Mouse (Mus musculus): ENCODE measurements around the gene Olfml1. TPM values are rescaled to one million over a fixed set of nuclear protein-coding genes. Genes with fewer than 3 reads are reported as not detected.

Olfml1 gene
- 17.1 and 19.6 TPM in 2 replicates for polyA plus RNA-seq (2015; fragmentation: Nextera tagmentation; extraction: Ambion mirVana)

- peak within 1 kb of the TSS; percentile 56 for H3K4me2 ChIP-seq (ENCODE audit: low read depth, low read length)
- H3K9ac ChIP-seq (ENCODE audit: low read length) = peak within 1 kb of the TSS; percentile 64
- H3K4me3 ChIP-seq (replicated peaks; ENCODE audit: low read length) = peak within 1 kb of the TSS; percentile 46
- H3K9me3 ChIP-seq (replicated peaks; ENCODE audit: control insufficient read depth, low read length) = no peaks in the 10 kb centered on the region; the same call in 1 of the 2 replicates
- peak within 1 kb of the TSS; percentile 88 for H3K27ac ChIP-seq (ENCODE audit: low read length)
- ATAC-seq (ENCODE audit: insufficient read depth, low FRiP score) = peak; percentile 94
- H3K36me3 ChIP-seq (ENCODE audit: control insufficient read depth, insufficient read depth, low read length) = 0 out of 2 replicates have a peak, but pooled peaks cover 4% of the 10 kb centered on the region
- WGBS = 28% methylated on average over 7 of the region's 7 CpGs
- H3K4me1 ChIP-seq (ENCODE audit: control insufficient read depth, insufficient read depth, low read length) = peaks cover 4% of the 10 kb centered on the region; the same call in 1 of the 2 replicates
- no peaks in the 10 kb centered on the region for H3K27me3 ChIP-seq (ENCODE audit: control insufficient read depth, insufficient read depth, low read length)
Observed at GRCm38 (mm10) chr7:107567261-107567671, at the start of gene Olfml1. TSS of gene Olfml1 (plus strand) at chr7:107567446.

GRCm38 (mm10) chr7:107519256-107520025 lies 47.8 kb upstream of the Olfml1 start:
- H3K4me1 ChIP-seq (ENCODE audit: control insufficient read depth, insufficient read depth, low read length) = 0 out of 2 replicates have a peak, but pooled peaks cover 5% of the 10 kb centered on the region
- 85% methylated on average over 12 of the region's 12 CpGs for WGBS
- no peak overlapping the region for H3K27ac ChIP-seq (ENCODE audit: low read length)
- no peaks in the 10 kb centered on the region for H3K9me3 ChIP-seq (replicated peaks; ENCODE audit: control insufficient read depth, low read length)
- H3K27me3 ChIP-seq (ENCODE audit: control insufficient read depth, insufficient read depth, low read length) = no peaks in the 10 kb centered on the region
- H3K9ac ChIP-seq (ENCODE audit: low read length) = no peak overlapping the region
- no peak overlapping the region for H3K4me3 ChIP-seq (replicated peaks; ENCODE audit: low read length)
- H3K4me2 ChIP-seq (ENCODE audit: low read depth, low read length) = no peak overlapping the region
- no peaks in the 10 kb centered on the region for H3K36me3 ChIP-seq (ENCODE audit: control insufficient read depth, insufficient read depth, low read length)
- ATAC-seq (ENCODE audit: insufficient read depth, low FRiP score) = no peak

GRCm38 (mm10) chr7:107521411-107521810 lies 45.8 kb upstream of the Olfml1 start:
- WGBS = 82% methylated on average over 6 of the region's 6 CpGs
- H3K27me3 ChIP-seq (ENCODE audit: control insufficient read depth, insufficient read depth, low read length) = no peaks in the 10 kb centered on the region
- no peak overlapping the region for H3K4me2 ChIP-seq (ENCODE audit: low read depth, low read length)
- no peak overlapping the region for H3K4me3 ChIP-seq (replicated peaks; ENCODE audit: low read length)
- H3K4me1 ChIP-seq (ENCODE audit: control insufficient read depth, insufficient read depth, low read length) = 0 out of 2 replicates have a peak, but pooled peaks cover 5% of the 10 kb centered on the region
- H3K9me3 ChIP-seq (replicated peaks; ENCODE audit: control insufficient read depth, low read length) = no peaks in the 10 kb centered on the region
- no peak for ATAC-seq (ENCODE audit: insufficient read depth, low FRiP score)
- no peak overlapping the region for H3K9ac ChIP-seq (ENCODE audit: low read length)
- H3K27ac ChIP-seq (ENCODE audit: low read length) = no peak overlapping the region
- H3K36me3 ChIP-seq (ENCODE audit: control insufficient read depth, insufficient read depth, low read length) = no peaks in the 10 kb centered on the region

GRCm38 (mm10) chr7:107526299-107526698 lies 40.9 kb upstream of the Olfml1 start:
- Histone ChIP-seq H3K4me1 (ENCODE audit: control insufficient read depth, insufficient read depth, low read length) (no peaks in the 10 kb centered on the region), H3K4me2 (ENCODE audit: low read depth, low read length) (no peak overlapping the region), H3K27ac (ENCODE audit: low read length) (no peak overlapping the region), H3K4me3 (replicated peaks; ENCODE audit: low read length) (no peak overlapping the region), H3K36me3 (ENCODE audit: control insufficient read depth, insufficient read depth, low read length) (no peaks in the 10 kb centered on the region), H3K9me3 (replicated peaks; ENCODE audit: control insufficient read depth, low read length) (peaks cover 4% of the 10 kb centered on the region; the same call in 1 of the 2 replicates), H3K9ac (ENCODE audit: low read length) (no peak overlapping the region), H3K27me3 (ENCODE audit: control insufficient read depth, insufficient read depth, low read length) (no peaks in the 10 kb centered on the region)
- 0% methylated on average over 1 of the region's 1 CpGs for WGBS
- no peak for ATAC-seq (ENCODE audit: insufficient read depth, low FRiP score)

- peaks cover 4% of the 10 kb centered on the region; the same call in 1 of the 2 replicates for H3K9me3 ChIP-seq (replicated peaks; ENCODE audit: control insufficient read depth, low read length)
- 75% methylated on average over 3 of the region's 3 CpGs for WGBS
- H3K27ac ChIP-seq (ENCODE audit: low read length) = no peak overlapping the region
- no peaks in the 10 kb centered on the region for H3K36me3 ChIP-seq (ENCODE audit: control insufficient read depth, insufficient read depth, low read length)
- no peak for ATAC-seq (ENCODE audit: insufficient read depth, low FRiP score)
- H3K4me2 ChIP-seq (ENCODE audit: low read depth, low read length) = no peak overlapping the region
- no peak overlapping the region for H3K9ac ChIP-seq (ENCODE audit: low read length)
- no peaks in the 10 kb centered on the region for H3K4me1 ChIP-seq (ENCODE audit: control insufficient read depth, insufficient read depth, low read length)
- H3K27me3 ChIP-seq (ENCODE audit: control insufficient read depth, insufficient read depth, low read length) = no peaks in the 10 kb centered on the region
- H3K4me3 ChIP-seq (replicated peaks; ENCODE audit: low read length) = no peak overlapping the region
Observed at GRCm38 (mm10) chr7:107528169-107528772, 39.0 kb upstream of the Olfml1 start.

GRCm38 (mm10) chr7:107529364-107529763 lies 37.9 kb upstream of the Olfml1 start:
- WGBS = 45% methylated on average over 5 of the region's 5 CpGs
- Histone ChIP-seq H3K9me3 (replicated peaks; ENCODE audit: control insufficient read depth, low read length) (peaks cover 4% of the 10 kb centered on the region; the same call in 1 of the 2 replicates), H3K36me3 (ENCODE audit: control insufficient read depth, insufficient read depth, low read length) (no peaks in the 10 kb centered on the region), H3K27ac (ENCODE audit: low read length) (no peak overlapping the region), H3K9ac (ENCODE audit: low read length) (no peak overlapping the region), H3K27me3 (ENCODE audit: control insufficient read depth, insufficient read depth, low read length) (no peaks in the 10 kb centered on the region), H3K4me3 (replicated peaks; ENCODE audit: low read length) (no peak overlapping the region), H3K4me2 (ENCODE audit: low read depth, low read length) (no peak overlapping the region), H3K4me1 (ENCODE audit: control insufficient read depth, insufficient read depth, low read length) (no peaks in the 10 kb centered on the region)
- ATAC-seq (ENCODE audit: insufficient read depth, low FRiP score) = no peak

- Histone ChIP-seq H3K27me3 (ENCODE audit: control insufficient read depth, insufficient read depth, low read length) (no peaks in the 10 kb centered on the region), H3K9ac (ENCODE audit: low read length) (no peak overlapping the region), H3K4me3 (replicated peaks; ENCODE audit: low read length) (no peak overlapping the region), H3K4me2 (ENCODE audit: low read depth, low read length) (no peak overlapping the region), H3K36me3 (ENCODE audit: control insufficient read depth, insufficient read depth, low read length) (no peaks in the 10 kb centered on the region), H3K9me3 (replicated peaks; ENCODE audit: control insufficient read depth, low read length) (peaks cover 4% of the 10 kb centered on the region; the same call in 1 of the 2 replicates), H3K27ac (ENCODE audit: low read length) (no peak overlapping the region), H3K4me1 (ENCODE audit: control insufficient read depth, insufficient read depth, low read length) (no peaks in the 10 kb centered on the region)
- WGBS = 77% methylated on average over 4 of the region's 4 CpGs
- no peak for ATAC-seq (ENCODE audit: insufficient read depth, low FRiP score)
Observed at GRCm38 (mm10) chr7:107535311-107535710, 31.9 kb upstream of the Olfml1 start.

GRCm38 (mm10) chr7:107536516-107536915 lies 30.7 kb upstream of the Olfml1 start:
- H3K27ac ChIP-seq (ENCODE audit: low read length) = no peak overlapping the region
- WGBS = 61% methylated on average over 6 of the region's 6 CpGs
- no peak overlapping the region for H3K4me3 ChIP-seq (replicated peaks; ENCODE audit: low read length)
- H3K27me3 ChIP-seq (ENCODE audit: control insufficient read depth, insufficient read depth, low read length) = no peaks in the 10 kb centered on the region
- no peak for ATAC-seq (ENCODE audit: insufficient read depth, low FRiP score)
- H3K36me3 ChIP-seq (ENCODE audit: control insufficient read depth, insufficient read depth, low read length) = no peaks in the 10 kb centered on the region
- H3K4me2 ChIP-seq (ENCODE audit: low read depth, low read length) = no peak overlapping the region
- H3K9ac ChIP-seq (ENCODE audit: low read length) = no peak overlapping the region
- H3K9me3 ChIP-seq (replicated peaks; ENCODE audit: control insufficient read depth, low read length) = no peaks in the 10 kb centered on the region
- no peaks in the 10 kb centered on the region for H3K4me1 ChIP-seq (ENCODE audit: control insufficient read depth, insufficient read depth, low read length)

GRCm38 (mm10) chr7:107540034-107540433 lies 27.2 kb upstream of the Olfml1 start:
- H3K36me3 ChIP-seq (ENCODE audit: control insufficient read depth, insufficient read depth, low read length) = no peaks in the 10 kb centered on the region
- H3K4me3 ChIP-seq (replicated peaks; ENCODE audit: low read length) = no peak overlapping the region
- H3K27ac ChIP-seq (ENCODE audit: low read length) = no peak overlapping the region
- no peak for ATAC-seq (ENCODE audit: insufficient read depth, low FRiP score)
- no peaks in the 10 kb centered on the region for H3K27me3 ChIP-seq (ENCODE audit: control insufficient read depth, insufficient read depth, low read length)
- H3K4me1 ChIP-seq (ENCODE audit: control insufficient read depth, insufficient read depth, low read length) = no peaks in the 10 kb centered on the region
- 27% methylated on average over 4 of the region's 4 CpGs for WGBS
- H3K4me2 ChIP-seq (ENCODE audit: low read depth, low read length) = no peak overlapping the region
- no peak overlapping the region for H3K9ac ChIP-seq (ENCODE audit: low read length)
- H3K9me3 ChIP-seq (replicated peaks; ENCODE audit: control insufficient read depth, low read length) = no peaks in the 10 kb centered on the region

Measured in stomach, embryonic 16.5 days (tissue).